Mouse (Mus musculus) liver, postnatal 0 days (tissue): ENCODE data around the gene Pomt2.

Experiments
- CTCF ChIP-seq: sonication (generic); IDR thresholded peaks from 2 replicates; pipeline ENCODE4 v1.5.1; 2016; ENCODE audit warnings: antibody characterized with exemption, low read depth
- EP300 ChIP-seq: IDR thresholded peaks from 2 replicates; pipeline ENCODE4 v1.6.1; 2016; ENCODE audit warnings: antibody characterized with exemption, low read depth, mild to moderate bottlenecking

DNA sequence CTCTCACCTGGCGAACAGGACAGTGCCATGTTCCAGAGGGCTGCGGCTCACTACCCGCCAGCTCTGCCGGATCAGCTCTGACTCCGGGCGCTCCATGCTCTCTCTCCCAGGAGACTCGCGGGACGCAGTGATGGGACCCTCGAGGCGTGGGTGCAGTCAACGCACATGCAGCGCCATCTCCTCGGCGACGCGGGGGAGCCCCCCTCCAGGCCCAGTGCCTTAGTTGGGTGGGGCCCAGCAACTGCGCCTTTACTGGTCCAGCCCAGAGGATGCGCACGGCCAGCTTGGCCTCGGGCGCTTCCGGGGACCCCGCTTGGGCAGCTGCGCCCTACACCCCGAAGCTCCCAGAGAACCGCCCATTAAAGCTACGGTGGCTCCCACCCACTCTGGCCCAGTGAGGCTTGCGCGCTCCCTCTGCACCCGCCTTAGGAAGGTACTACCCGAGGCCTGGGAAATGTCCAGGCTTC lies 45.6 kb downstream of the Pomt2 start, which contains the start of gene Ngb:
- TF ChIP-seq CTCF (no peak), EP300 (no peak)
